Mouse (Mus musculus) mouse embryonic stem cell (cell line): ENCODE data around the gene Moap1.

Experiments
- in situ Hi-C, 2 experiments: fragments of 300-500 bp; cut with MboI; formaldehyde crosslinking; loops; 1 replicate in 1 of 2; 3 replicates in 1 of 2; pipeline ENCODE4 v1.14.3; 2019 to 2020; ENCODE audit warnings: low sequenced_read_pairs in 2 of 2, low pct_unique_long_range_greater_than_20kb in 1 of 2, mixed read lengths in 1 of 2; ENCODE audit not compliant: unreplicated experiment in 1 of 2

Gene Moap1

DNA sequence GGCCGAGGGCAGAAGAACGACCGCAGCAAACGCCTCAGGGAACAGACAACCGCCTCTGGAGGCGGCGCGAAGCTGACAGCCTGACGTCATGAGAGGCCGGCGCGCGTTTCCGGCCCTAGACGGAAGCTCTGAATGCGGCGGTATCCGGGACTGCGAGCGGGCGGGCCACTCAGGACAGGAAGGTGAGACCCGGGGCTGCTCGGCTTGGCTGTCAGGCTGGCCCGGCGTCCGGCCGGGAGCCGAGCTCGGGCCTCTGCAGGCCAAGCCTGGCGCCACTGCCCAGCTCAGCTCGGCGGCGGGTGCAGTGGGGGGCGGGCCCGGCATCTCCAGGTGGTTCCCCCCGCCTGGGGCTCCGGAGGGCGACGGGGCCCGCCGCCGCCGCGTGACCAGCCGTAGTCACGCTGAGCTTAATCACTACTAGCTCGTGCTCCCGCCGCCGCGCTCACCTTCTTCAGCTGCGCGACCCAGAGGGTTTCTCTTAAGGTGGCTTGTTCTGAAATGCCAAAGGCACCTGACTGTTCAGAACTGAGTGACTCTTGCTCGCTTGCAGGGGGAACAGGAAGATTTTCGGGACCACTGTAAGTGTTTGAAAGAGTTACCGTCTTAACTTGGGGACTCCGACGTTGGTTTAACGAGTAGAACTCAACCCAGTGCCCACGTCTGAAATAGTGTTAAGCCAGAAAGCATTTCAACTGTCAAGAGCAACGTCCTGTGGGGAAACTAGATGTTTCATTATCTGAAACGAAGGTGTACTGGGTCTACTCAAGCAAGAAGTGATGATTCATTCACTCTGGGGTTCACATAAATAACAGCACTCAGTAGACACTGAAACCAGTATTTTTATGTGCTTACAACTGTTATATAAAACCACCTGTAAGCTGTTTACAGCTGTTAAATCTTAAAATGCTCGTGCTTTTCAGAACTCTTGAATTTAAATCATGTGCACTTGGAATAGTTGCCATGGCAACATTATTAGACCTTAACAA lies at the start of gene Moap1, which contains the start of gene Tmem251:
Gene Moap1, minus strand, starts transcription at position 73 of the 986 bp plus-strand sequence.
Gene Tmem251, plus strand, starts transcription at position 174 of the 986 bp plus-strand sequence.
- in situ Hi-C loops, result no loop called here

GRCm38 (mm10) chr12:102787927-102788326 lies 44.5 kb upstream of the Moap1 start:
- in situ Hi-C loops, result loop anchor here in 1 of 2 experiments (25.0 kb wide), 1 partner anchor 274 kb away; no protein-coding TSS in a partner anchor

DNA sequence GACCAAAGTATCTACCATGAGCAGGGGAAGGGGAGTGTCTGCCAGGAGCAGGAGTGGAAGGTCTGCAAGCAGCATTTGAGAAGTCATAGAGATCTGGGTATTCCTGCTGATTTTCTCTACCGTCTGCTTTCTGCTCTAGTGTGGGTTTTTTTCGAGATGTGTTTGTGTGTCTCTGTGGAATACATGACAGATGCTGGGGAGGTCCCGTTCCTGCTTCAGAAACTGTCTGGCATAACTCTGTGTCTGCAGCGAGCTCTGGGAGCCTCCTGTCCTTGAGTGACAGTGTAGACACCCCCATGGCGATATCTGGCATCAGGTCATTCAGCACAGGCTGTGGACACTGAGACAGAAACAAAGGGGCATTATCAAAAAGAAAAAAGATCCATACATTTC lies 42.1 kb upstream of the Moap1 start:
- in situ Hi-C loops, result loop anchor here in 1 of 2 experiments (25.0 kb wide), 1 partner anchor 277 kb away; no protein-coding TSS in a partner anchor

DNA sequence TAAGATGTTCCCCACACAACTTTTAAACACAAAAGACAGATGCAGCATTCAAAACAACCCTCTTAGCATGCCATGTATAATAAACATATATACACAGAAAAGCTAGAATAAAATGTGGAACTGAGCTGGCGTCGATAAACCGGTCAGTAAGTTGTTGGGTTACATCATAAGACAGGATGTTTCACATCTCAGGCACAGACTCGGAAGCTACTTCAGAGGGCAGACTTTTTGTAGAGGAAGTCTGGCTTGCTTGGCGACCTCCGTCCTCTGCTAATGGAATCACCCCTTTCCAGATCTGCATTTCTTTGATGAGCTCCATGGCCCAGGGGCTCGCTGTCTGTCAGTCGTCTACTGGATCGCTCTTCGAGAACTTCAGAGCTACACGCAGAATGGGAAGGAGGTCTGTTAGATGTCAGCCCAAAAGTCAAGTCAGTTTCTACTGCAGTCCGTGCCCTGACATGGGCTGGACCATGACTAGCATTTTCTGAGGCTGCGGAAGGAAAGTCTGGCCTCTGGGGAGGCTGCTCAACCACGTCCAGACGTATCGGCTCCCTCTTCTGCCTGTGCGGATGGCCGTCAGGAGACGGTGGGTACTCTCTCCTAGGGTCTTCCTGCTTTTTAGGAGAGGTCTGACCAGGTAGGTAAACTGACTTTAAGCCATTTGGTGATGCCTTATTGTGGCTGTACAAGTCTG lies 41.6 kb upstream of the Moap1 start:
- in situ Hi-C loops, result loop anchor here in 1 of 2 experiments (25.0 kb wide), 1 partner anchor 277 kb away; no protein-coding TSS in a partner anchor

GRCm38 (mm10) chr12:102782841-102783240 lies 39.4 kb upstream of the Moap1 start:
- in situ Hi-C loops, result loop anchor here in 1 of 2 experiments (25.0 kb wide), 1 partner anchor 279 kb away; no protein-coding TSS in a partner anchor

GRCm38 (mm10) chr12:102779452-102779851 lies 36.0 kb upstream of the Moap1 start:
- in situ Hi-C loops, result loop anchor here in 1 of 2 experiments (25.0 kb wide), 1 partner anchor 283 kb away; no protein-coding TSS in a partner anchor

DNA sequence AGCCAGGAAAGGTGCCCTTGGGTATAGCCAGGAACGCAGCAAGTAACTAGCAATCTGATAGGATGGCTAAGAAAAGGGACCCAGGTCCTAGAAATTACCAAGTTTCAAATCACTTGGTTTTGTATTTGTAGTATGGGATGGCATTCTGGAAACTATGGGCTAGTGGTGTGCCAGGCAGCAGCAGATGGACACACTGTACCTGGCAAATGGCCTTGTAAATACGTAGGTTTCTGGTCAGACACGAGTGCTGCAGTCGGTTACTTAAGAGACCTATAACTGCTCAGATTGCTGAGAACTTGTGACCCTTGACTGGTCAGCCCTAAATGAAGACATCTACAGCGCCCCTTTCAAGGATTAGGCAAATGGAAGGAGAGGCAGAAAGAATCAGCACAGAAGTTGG lies 34.7 kb upstream of the Moap1 start:
- in situ Hi-C loops, result loop anchor here in 1 of 2 experiments (25.0 kb wide), 1 partner anchor 284 kb away; no protein-coding TSS in a partner anchor

- in situ Hi-C loops, result loop anchor here in 1 of 2 experiments (25.0 kb wide), 1 partner anchor 286 kb away; no protein-coding TSS in a partner anchor
These were observed 32.6 kb upstream of the Moap1 start for GRCm38 (mm10) chr12:102776035-102776434.

DNA sequence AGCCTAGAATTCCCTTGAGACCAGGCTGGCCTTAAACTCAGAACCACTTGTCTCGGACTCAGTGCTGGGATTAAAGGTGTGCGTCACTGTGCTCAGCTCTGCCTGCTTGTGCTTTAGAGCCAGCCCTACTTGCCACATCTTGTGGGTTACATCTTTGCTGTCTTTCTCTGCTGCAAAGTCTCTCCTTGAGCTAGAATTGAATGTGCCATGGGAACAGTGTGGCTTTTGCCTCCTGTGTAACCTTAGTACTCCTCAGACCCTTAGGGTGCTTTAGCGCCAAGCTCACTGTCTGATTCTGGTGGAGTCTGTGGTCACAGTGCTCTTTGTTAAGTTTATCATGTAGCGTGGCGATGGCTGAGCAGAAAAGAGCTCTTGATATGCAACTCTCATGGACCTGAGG lies 29.2 kb upstream of the Moap1 start:
- in situ Hi-C loops, result loop anchor here in 1 of 2 experiments (25.0 kb wide), 1 partner anchor 785 kb away; the partner anchor contains the start of gene Cpsf2

GRCm38 (mm10) chr12:102771601-102772000 lies 28.1 kb upstream of the Moap1 start:
- in situ Hi-C loops, result loop anchor here in 1 of 2 experiments (25.0 kb wide), 1 partner anchor 784 kb away; the partner anchor contains the start of gene Cpsf2

GRCm38 (mm10) chr12:102769000-102769399 lies 25.5 kb upstream of the Moap1 start:
- in situ Hi-C loops, result loop anchor here in 1 of 2 experiments (25.0 kb wide), 1 partner anchor 782 kb away; the partner anchor contains the start of gene Cpsf2

GRCm38 (mm10) chr12:102763696-102764095 lies 20.2 kb upstream of the Moap1 start:
- in situ Hi-C loops, result loop anchor here in 1 of 2 experiments (25.0 kb wide), 1 partner anchor 776 kb away; the partner anchor contains the start of gene Cpsf2

DNA sequence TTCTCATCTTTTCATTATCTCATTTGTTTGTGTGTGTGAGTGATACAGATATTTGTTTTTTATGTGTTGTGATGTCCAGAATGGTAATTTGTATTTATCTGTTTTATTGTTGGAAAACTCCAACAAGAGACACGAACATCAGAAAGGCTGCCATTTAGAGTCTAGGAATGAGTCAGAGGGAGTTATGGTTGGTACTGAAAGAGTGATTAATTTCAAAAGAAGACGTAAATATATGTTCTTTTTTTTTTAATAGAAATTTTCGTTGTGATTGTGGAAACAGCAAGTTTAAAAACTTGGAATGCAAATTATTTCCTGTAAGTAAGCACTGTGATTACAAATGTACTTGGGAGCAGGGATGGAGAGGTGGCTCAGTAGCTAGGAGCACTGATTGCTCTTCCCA lies 18.2 kb upstream of the Moap1 start:
- in situ Hi-C loops, result loop anchor here in 1 of 2 experiments (25.0 kb wide), 1 partner anchor 774 kb away; the partner anchor contains the start of gene Cpsf2

DNA sequence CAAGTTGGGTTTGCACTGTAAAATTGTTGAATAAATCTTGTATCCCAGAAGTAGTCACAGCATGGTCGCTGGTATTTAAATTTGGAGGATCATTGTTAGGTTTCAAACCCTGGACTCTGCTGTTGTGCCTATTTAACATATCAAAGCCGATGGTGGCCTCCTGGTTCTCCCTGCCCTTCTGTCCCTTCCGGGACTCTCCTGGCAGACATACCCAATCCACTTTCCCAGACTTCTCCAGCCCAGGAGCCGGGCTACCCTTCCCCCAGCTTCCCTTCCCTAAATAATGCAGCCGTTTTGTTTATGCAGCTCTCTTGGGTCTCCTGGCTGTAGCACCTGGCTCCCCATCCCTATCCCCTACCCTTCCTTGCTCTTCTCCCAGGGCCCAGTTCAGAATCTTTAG lies 15.5 kb upstream of the Moap1 start:
- in situ Hi-C loops, result loop anchor here in 1 of 2 experiments (25.0 kb wide), 1 partner anchor 772 kb away; the partner anchor contains the start of gene Cpsf2

DNA sequence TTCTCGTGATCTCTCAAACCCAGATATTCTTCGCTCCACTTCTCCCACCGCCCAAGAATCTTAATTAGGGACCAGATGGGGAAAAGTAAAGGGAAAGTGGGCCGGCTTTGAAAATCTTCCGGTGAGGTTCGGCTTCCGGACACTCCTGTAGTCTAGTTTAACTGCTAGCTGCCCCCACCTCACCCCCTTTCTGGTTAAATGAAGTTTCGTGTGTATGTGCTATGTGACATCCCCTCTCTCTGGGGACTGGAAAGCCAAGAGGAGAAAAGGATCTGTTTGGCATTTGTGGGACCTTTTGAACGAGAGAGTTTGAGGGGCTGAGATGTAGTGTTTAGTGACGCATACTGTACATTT lies 14.9 kb upstream of the Moap1 start, which contains the start of gene Gm20604:
Gene Gm20604, minus strand, starts transcription at position 270 of the 354 bp plus-strand sequence.
- in situ Hi-C loops, result loop anchor here in 1 of 2 experiments (25.0 kb wide), 1 partner anchor 771 kb away; the partner anchor contains the start of gene Cpsf2

DNA sequence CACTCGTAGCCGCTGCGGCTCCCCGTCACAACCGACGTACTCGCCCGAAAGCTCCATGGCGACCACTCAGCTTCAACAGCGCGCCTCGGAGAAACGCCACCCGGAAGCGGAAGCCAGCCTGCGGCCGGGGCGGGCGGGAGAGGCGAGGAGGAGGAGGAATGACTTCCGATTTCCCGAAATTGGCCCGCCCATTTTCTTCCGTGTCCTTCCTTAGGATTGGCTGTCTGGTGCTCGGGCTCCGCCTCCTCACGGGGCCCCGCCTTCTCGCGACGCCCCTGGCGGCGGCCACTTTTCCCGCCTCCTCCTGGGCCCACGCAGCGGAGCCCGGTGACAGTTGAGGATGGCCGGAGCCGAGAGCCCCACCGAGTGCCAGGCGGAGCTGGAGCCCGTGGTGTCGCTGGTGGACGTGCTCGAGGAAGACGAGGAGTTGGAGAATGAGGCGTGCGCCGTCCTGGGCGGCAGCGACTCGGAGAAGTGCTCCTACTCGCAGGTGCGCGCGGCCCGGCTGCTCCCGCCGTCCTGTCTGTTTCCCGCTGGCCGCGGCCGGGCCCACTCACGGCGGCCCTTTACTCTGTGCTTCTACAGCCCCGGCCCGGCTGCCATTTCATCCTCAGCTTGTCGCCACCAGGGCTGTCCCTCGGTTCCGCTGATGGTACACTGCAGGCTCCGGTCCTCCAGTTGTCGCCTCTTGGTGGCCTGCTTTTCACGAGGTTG lies 14.4 kb upstream of the Moap1 start, which contains the start of the genes Gm28051, Gon7 and Ubr7:
Gene Gm28051, minus strand, starts transcription at position 77 of the 714 bp plus-strand sequence.
Gene Gon7, minus strand, starts transcription at position 115 of the 714 bp plus-strand sequence.
Gene Ubr7, plus strand, starts transcription at position 279 of the 714 bp plus-strand sequence.
- in situ Hi-C loops, result loop anchor here in 1 of 2 experiments (25.0 kb wide), 1 partner anchor 771 kb away; the partner anchor contains the start of gene Cpsf2
